Mouse (Mus musculus) Patski (cell line): ENCODE measurements at regions not wholly inside any gene's neighbourhood (a gene's known extent, or its start where the extent isn't known, plus 50 kb on each side); places are given as distances from the start of the nearest gene placed in this dataset.

Experiments used
- ATAC-seq: fragments of 100-300 bp; one replicate; pipeline ENCODE4 v1.8.0; 2021
- CTCF ChIA-PET: fragments of 350-600 bp; sonication (Branson Sonifier 250); formaldehyde crosslinking; loops from one replicate; lab custom pipeline; 2022; ENCODE audit warnings: inconsistent platforms; lab: Charles Lee
- POLR2A ChIA-PET: fragments of 350-600 bp; sonication (Branson Sonifier 250); formaldehyde crosslinking; loops from one replicate; lab custom pipeline; 2022; ENCODE audit warnings: antibody characterized with exemption, inconsistent platforms; lab: Charles Lee
- DNase-seq: peaks from one replicate; pipeline ENCODE4 v3.0.0-alpha.2; 2011; ENCODE audit warnings: low read depth, low spot score
- H3K27me3 ChIP-seq: fragments of 371-371 bp; one replicate; pipeline ENCODE4 v1.5.1; 2021
- CTCF ChIP-seq: fragments of 100-300 bp; IDR thresholded peaks from one replicate; pipeline ENCODE4 v1.5.1; 2021
- in situ Hi-C: fragments of 300-500 bp; cut with MboI; formaldehyde crosslinking; loops from 3 replicates; pipeline ENCODE4 v1.11.1; 2018; ENCODE audit warnings: low pct_unique_long_range_greater_than_20kb, mixed read lengths

DNA sequence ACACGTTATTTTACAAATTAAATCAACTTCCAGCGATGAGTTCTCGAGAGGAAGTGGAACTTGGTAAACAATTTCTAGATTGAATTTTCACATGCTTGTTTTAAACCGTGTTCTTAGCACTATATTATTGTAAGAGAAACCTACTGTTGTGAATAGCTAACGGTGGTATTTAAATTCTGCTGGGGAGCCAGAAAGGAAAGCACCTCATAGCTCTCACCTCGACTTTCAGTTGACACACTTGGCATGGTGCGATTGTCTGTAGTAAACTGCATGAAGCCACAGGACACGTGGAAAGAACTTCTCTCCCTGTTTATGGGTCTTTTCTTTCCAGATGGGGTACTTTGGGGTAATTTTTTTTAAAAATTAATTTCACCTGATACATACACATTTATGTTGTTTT, 353.8 kb downstream of the Foxo1 start:
- in situ Hi-C loops, result no loop called here
- ATAC-seq (no peak), DNase-seq (no peak)
- H3K27me3 ChIP-seq, result no peaks in the 10 kb centered on the region
- TF ChIP-seq CTCF, result no peak
- ChIA-PET POLR2A (no interaction called here), CTCF (interaction anchor here (0.8 kb wide), 1 partner anchor 22 kb away, joined by 3 read pairs; no protein-coding TSS in a partner anchor)

DNA sequence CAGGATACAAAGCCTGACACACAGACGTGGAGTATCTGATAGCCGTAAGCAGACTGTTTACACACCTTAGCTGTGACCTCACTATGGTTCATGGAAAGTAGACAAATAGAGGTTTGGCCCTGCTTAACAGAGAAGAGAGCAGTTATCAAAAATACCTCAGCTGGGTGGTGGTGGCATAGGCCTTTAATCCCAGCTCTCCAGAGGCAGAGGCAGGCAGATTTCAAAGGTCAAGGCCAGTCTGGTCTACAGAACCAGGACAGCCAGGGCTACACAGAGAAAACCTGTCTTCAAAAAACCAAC, 350.7 kb downstream of the Foxo1 start:
- CTCF ChIA-PET, result interaction anchor here (3.4 kb wide), 1 partner anchor 9 kb away, joined by 18 read pairs; no protein-coding TSS in a partner anchor
- in situ Hi-C loops, result no loop called here

DNA sequence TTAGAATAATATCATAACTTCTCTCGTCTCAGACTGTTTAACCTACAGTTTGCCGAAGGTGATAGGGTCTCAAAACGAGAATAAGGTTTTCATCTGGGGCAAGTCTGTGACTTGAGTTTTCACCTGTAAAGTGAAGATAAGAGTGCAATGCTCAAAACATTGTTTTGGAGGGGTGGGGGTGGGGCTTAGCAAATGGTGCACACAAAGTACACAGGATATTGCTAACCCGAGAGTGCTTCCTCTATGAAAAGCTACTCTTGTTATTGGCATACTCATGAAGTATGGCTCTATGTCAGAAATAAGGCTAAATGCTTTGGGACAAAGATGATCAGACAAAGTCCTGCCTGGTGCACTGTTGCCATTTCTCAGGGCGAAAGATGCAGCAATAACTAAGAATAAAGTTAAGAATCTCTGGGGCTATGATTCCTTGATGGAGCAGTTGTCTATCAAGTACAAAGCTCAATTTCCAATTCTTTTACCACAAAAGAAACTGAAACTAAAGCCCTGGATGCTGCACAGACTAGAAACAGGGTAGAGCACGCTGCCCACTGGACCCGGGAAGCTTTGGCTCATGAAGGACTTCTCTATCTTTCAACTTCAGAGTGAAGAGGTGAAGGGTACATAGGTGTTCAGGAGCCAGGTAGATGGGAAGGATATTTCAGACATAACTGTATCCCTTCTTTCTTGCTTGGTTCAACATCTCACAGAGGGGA, 350.2 kb downstream of the Foxo1 start:
- H3K27me3 ChIP-seq, result no peaks in the 10 kb centered on the region
- no peak for ATAC-seq
- in situ Hi-C loops, result no loop called here
- ChIA-PET POLR2A (interaction anchor here (0.6 kb wide), 1 partner anchor 30 kb away, joined by 10 read pairs; no protein-coding TSS in a partner anchor), CTCF (interaction anchor here (0.6 to 3.4 kb wide), 3 partner anchors 9 to 50 kb away, joined by 3 to 18 read pairs (median 3); no protein-coding TSS in a partner anchor)
- no peak for TF ChIP-seq CTCF
- DNase-seq, result no peak

More for the DNA sequence above, 350.7 kb downstream of the Foxo1 start:
- ATAC-seq (no peak), DNase-seq (no peak)
- no peaks in the 10 kb centered on the region for H3K27me3 ChIP-seq
- no peak for TF ChIP-seq CTCF
- POLR2A ChIA-PET, result no interaction called here

DNA sequence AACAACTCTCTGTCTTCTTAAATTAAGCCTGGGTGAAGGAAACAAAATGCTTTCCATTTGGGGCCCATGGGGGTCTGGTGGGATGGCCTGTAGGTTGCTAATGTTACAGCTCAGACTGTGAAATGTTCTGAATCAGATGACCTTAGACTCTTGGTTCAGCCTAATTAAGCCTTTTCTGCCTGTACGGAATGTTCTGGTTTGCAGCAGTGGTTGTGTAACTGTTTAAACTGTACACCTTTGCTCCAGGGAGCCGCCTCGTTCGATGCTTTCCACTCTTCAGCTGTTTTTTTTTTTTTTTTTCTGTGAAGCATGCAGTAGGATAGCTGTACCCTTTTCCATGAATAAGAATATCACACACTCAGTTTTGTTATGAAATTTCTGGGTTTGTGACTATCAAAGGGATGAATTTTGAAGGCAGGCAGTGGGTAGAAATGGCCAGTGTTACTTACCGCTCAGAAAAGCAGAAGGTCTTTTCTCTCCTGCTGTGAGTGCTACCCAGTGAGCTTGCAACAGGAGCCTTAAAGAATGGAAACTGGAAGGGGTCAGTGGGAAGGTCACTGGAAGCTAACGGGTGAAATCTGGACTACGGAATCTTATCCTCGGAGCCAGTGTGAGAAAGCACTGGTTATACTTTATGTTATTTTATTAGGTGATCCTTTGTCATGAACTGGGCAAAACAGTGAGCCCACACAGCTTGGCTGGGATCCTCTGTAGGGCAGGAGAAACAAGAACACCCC, 349.4 kb downstream of the Foxo1 start:
- POLR2A ChIA-PET, result interaction anchor here (0.5 to 0.6 kb wide), 2 partner anchors 31 to 333 kb away, joined by 3 to 10 read pairs; no protein-coding TSS in a partner anchor
- no peak for TF ChIP-seq CTCF

DNA sequence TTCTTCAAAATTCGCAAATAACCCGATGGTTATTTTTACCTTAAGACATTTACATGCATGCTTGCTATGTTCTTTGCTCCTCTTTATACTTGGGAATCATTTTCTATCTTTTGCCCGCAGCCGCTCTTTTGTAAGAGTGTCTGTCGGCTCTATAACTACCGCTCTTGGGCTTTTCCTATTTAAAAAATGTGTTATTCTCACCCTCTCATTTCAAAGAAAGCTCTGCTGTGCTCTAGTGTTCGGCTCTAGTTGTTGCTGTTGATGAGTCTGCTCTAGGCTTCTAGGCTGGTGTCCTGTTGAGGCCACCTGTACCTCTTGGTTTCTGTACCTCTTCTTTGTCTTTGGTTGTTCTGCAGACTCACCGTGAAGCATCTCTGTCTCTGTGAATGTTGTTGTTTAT, 343.7 kb downstream of the Foxo1 start:
- DNase-seq (no peak), ATAC-seq (no peak)
- in situ Hi-C loops, result no loop called here
- ChIA-PET POLR2A (no interaction called here), CTCF (interaction anchor here (2.2 kb wide), 1 partner anchor 13 kb away, joined by 8 read pairs; no protein-coding TSS in a partner anchor)
- TF ChIP-seq CTCF, result no peak
- no peaks in the 10 kb centered on the region for H3K27me3 ChIP-seq

More for the DNA sequence above, 349.4 kb downstream of the Foxo1 start:
- in situ Hi-C loops, result no loop called here
- H3K27me3 ChIP-seq, result no peaks in the 10 kb centered on the region
- ATAC-seq (no peak), DNase-seq (no peak)
- CTCF ChIA-PET, result interaction anchor here (0.6 to 1.3 kb wide), 2 partner anchors 22 to 49 kb away, joined by 3 read pairs; no protein-coding TSS in a partner anchor

DNA sequence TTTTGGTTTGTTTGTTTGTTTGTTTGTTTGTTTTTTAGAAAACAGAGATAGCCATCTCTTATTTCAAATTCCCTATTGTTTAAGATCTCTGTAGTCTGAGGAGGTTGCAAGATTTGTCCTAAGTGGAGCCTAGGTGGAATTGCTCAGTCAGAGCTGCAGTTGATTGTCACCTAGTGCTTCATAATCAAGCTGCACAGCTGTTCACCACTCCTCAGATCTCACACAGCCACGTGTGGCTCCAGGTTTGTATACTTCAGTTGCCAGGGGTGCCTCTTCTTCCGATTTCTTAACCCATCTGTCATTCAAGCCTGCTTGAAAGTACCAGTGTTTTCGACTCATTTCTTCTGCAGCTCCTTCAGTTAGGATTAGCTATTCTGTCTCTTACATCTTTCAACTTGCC, 342.3 kb downstream of the Foxo1 start:
- no peak for DNase-seq
- no peak for TF ChIP-seq CTCF
- ChIA-PET CTCF (interaction anchor here (0.7 to 3.8 kb wide), 5 partner anchors 9 to 262 kb away, joined by 3 to 18 read pairs (median 5); no protein-coding TSS in a partner anchor), POLR2A (interaction anchor here (0.7 kb wide), 1 partner anchor 46 kb away, joined by 8 read pairs; no protein-coding TSS in a partner anchor)
- no peaks in the 10 kb centered on the region for H3K27me3 ChIP-seq
- ATAC-seq, result no peak
- in situ Hi-C loops, result no loop called here

DNA sequence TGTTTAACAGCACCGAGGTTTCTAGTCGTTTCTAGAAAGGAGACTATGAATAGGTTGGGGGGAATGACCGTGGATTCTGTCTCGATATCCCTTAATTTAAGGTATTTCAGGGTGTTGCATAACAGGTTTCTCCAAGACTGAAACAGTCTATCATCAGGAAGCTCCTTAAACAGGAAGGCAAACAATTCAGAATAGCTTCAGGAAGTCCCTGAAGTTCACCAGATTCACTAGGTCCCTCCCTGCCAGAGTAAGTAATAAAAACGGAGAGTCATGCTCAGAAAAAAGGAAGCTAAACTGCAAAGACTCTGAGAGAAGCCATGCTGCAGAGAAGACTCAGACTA, 339.9 kb downstream of the Foxo1 start:
- in situ Hi-C loops, result no loop called here
- ChIA-PET CTCF (interaction anchor here (1.1 to 3.8 kb wide), 4 partner anchors 10 to 28 kb away, joined by 3 to 18 read pairs (median 8); no protein-coding TSS in a partner anchor), POLR2A (interaction anchor here (0.8 kb wide), 1 partner anchor 22 kb away, joined by 3 read pairs; no protein-coding TSS in a partner anchor)
- TF ChIP-seq CTCF, result no peak
- no peaks in the 10 kb centered on the region for H3K27me3 ChIP-seq
- DNase-seq (no peak), ATAC-seq (no peak)

DNA sequence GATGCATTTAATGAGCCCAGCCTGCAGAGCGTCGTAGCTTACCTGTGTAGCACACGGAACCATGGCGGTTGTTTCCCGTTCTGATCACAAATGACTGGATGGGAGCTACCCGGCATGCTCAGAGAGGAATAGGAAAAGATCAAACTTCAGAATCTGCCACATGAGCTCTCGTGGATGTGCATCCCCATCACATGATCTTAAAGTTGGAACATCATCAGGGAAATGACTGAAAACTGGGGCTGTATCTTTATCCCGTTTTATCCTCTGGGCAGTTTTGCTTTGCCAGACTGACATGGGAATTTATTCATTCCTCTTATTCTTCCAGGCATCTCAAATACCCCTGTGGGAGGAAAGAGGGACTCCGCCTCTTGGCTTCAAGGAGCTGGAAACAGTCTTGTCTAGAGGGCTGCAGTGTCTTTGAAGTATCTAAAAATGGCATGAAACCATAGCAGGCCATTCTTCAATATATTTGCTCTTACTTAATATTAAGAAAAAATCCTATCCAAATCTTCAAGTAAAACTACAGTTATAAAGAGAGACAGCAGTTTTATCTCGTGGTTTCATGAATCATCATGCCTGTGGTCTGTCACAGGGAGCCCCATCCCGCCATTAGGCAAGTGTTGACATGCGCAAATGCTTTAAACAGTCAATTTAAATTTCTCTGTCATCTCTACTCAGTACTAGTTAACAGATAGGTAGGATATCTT, 339.4 kb downstream of the Foxo1 start:
- DNase-seq (peak; percentile 54), ATAC-seq (peak; percentile 36)
- ChIA-PET POLR2A (interaction anchor here (0.8 kb wide), 1 partner anchor 21 kb away, joined by 3 read pairs; no protein-coding TSS in a partner anchor), CTCF (interaction anchor here (1.1 to 3.8 kb wide), 5 partner anchors 9 to 29 kb away, joined by 3 to 18 read pairs (median 7); no protein-coding TSS in a partner anchor)
- TF ChIP-seq CTCF, result no peak
- in situ Hi-C loops, result no loop called here
- H3K27me3 ChIP-seq, result no peaks in the 10 kb centered on the region

DNA sequence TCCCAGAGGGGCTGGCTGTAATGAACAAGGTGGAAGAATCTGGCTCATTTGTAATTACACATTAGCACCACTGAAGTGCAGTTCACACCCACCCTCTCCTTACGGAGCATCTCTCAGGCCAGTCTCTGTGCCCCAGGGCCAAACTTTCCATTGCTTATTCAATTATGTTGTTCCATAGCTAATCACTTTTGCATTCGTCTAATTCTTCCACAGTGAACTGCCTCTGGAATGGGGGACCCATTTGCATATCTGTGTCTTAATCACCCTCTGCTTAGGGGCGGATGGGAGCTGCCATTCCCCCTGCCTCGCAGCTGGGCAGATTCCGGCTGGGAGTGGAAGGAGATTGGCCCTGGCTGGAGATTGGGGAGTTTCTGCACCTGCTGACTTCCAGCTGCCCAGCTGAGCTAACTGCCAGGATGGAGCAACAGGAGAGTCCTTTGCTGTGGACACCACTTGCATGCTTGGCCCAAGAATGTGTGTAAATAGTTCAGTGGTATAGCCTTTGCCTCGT, 337.2 kb downstream of the Foxo1 start:
- DNase-seq (no peak), ATAC-seq (no peak)
- no peaks in the 10 kb centered on the region for H3K27me3 ChIP-seq
- ChIA-PET CTCF (no interaction called here), POLR2A (interaction anchor here (0.8 to 1.1 kb wide), 2 partner anchors 37 to 336 kb away, joined by 3 read pairs; no protein-coding TSS in a partner anchor)
- no peak for TF ChIP-seq CTCF
- in situ Hi-C loops, result no loop called here
